Mouse (Mus musculus): Measurements from ENCODE around the gene Pltp. TPM values are rescaled to one million over a fixed set of nuclear protein-coding genes. Genes with fewer than 3 reads are reported as not detected.
A peak's percentile ranks its signal among the peaks of the same experiment; 100 is the strongest.

Gene Pltp
- 18.0 and 23.7 TPM in 2 replicates for polyA plus RNA-seq (2012; rRNA removed)

DNA sequence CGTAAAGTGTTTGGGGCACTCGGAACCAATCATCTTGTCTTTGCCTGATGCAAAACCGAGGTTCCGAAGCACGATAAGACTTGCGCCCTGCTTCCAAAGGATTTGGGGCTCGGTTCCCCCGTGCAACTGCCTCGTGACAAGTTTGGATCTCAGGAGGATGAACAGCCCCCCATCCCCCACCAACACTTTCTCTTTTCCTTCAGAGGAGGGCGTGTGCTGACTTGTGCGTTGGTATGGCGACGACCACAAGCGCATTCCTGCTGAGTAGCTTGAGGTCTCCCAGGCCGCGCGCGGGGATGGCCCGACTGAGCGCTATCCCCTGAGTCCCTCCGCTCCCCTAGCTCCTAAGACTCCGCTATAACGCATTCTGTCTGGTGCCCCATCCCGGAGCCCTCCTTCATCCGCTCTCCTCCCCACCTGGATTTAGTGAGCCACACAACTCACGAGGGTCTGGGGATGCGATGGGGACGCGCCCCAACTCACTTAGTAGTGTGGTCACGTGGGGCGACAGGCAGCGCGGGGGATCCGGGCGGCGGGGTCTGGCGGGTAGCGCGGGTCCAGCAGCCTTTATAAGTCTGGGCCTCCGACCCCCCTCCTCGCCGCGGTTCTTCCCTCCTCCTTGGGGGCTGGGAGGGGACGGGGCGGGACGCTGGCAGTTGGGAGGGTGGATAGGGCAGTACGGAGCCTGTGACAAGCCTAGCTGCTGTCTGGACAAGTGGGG lies at the start of gene Pltp:
TSS of gene Pltp (minus strand) at position 611 of the 721 bp plus-strand sequence.
- peaks cover 7% of the 10 kb centered on the region for H3K4me1 ChIP-seq (ENCODE audit: control insufficient read depth, insufficient read depth, low read length)
- H3K27me3 ChIP-seq (ENCODE audit: control insufficient read depth, insufficient read depth, low read length), result no peaks in the 10 kb centered on the region
- TF ChIP-seq CTCF (IDR thresholded peaks at IDR 0.05; ENCODE audit: control insufficient read depth, insufficient read depth, insufficient replicate concordance, low read depth, low read length), result no peak
- peak; percentile 40; the same call in 1 of the 2 replicates for TF ChIP-seq POLR2A (IDR thresholded peaks at IDR 0.05; ENCODE audit: control insufficient read depth, low read depth, low read length)
- H3K27ac ChIP-seq (ENCODE audit: control insufficient read depth, insufficient read depth, low read depth, low read length), result no peak within 1 kb of the TSS
- H3K4me3 ChIP-seq (ENCODE audit: control insufficient read depth, low read depth, low read length), result peak within 1 kb of the TSS; percentile 69
- H3K36me3 ChIP-seq (ENCODE audit: control insufficient read depth, insufficient read depth, low read length), result no peaks in the 10 kb centered on the region

DNA sequence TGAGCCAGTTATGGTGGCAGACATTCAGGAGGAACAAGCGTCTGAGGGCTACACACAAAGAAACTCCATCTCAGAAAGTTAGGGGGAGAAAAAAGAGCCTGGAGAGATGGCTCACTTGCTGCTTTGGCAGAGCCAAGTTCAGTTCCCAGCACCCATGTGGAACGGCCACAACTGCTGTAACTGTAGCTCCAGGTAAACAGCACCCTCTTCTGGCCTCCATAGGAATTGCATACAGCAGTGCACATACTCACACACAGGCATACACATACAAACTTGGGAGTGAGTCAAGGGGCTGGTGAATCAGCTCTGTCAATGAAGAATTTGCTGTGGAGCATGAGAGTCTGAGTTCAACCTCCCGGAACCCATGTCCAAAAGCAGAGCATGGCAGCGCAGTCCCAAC lies 48.6 kb upstream of the Pltp start:
- TF ChIP-seq CTCF (IDR thresholded peaks at IDR 0.05; ENCODE audit: control insufficient read depth, insufficient read depth, insufficient replicate concordance, low read depth, low read length) (peak; percentile 70), POLR2A (IDR thresholded peaks at IDR 0.05; ENCODE audit: control insufficient read depth, low read depth, low read length) (no peak)
- H3K4me1 ChIP-seq (ENCODE audit: control insufficient read depth, insufficient read depth, low read length), result peaks cover 8% of the 10 kb centered on the region
- H3K36me3 ChIP-seq (ENCODE audit: control insufficient read depth, insufficient read depth, low read length), result no peaks in the 10 kb centered on the region
- no peak overlapping the region for H3K27ac ChIP-seq (ENCODE audit: control insufficient read depth, insufficient read depth, low read depth, low read length)
- no peak overlapping the region for H3K4me3 ChIP-seq (ENCODE audit: control insufficient read depth, low read depth, low read length)
- no peaks in the 10 kb centered on the region for H3K27me3 ChIP-seq (ENCODE audit: control insufficient read depth, insufficient read depth, low read length)

DNA sequence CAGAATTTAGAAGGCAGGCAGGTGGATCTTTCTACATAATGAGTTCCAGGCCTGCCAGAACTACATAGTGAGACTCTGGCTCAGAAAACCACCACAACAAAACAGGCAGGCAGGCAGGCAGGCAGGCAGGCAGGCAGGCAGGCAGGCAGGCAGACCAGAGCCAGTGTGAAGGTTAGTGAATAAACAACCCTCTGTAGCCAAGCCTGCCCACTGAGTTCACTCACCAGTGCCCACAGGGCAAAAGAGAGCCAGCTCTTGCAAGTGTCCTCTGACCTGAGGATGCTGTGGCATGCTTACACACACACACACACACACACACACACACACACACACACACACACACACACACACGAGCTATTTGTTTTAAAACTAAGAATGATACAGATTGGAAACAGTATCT lies 46.0 kb upstream of the Pltp start:
- no peak for TF ChIP-seq CTCF (IDR thresholded peaks at IDR 0.05; ENCODE audit: control insufficient read depth, insufficient read depth, insufficient replicate concordance, low read depth, low read length)
- TF ChIP-seq POLR2A (IDR thresholded peaks at IDR 0.05; ENCODE audit: control insufficient read depth, low read depth, low read length), result no peak
- Histone ChIP-seq H3K36me3 (ENCODE audit: control insufficient read depth, insufficient read depth, low read length) (no peaks in the 10 kb centered on the region), H3K27ac (ENCODE audit: control insufficient read depth, insufficient read depth, low read depth, low read length) (no peak overlapping the region), H3K27me3 (ENCODE audit: control insufficient read depth, insufficient read depth, low read length) (no peaks in the 10 kb centered on the region), H3K4me1 (ENCODE audit: control insufficient read depth, insufficient read depth, low read length) (peaks cover 2% of the 10 kb centered on the region; the same call in 1 of the 2 replicates), H3K4me3 (ENCODE audit: control insufficient read depth, low read depth, low read length) (no peak overlapping the region)

- Histone ChIP-seq H3K27ac (ENCODE audit: control insufficient read depth, insufficient read depth, low read depth, low read length) (no peak overlapping the region), H3K4me1 (ENCODE audit: control insufficient read depth, insufficient read depth, low read length) (peaks cover 2% of the 10 kb centered on the region; the same call in 1 of the 2 replicates), H3K27me3 (ENCODE audit: control insufficient read depth, insufficient read depth, low read length) (no peaks in the 10 kb centered on the region), H3K36me3 (ENCODE audit: control insufficient read depth, insufficient read depth, low read length) (no peaks in the 10 kb centered on the region), H3K4me3 (ENCODE audit: control insufficient read depth, low read depth, low read length) (no peak overlapping the region)
- no peak for TF ChIP-seq CTCF (IDR thresholded peaks at IDR 0.05; ENCODE audit: control insufficient read depth, insufficient read depth, insufficient replicate concordance, low read depth, low read length)
- TF ChIP-seq POLR2A (IDR thresholded peaks at IDR 0.05; ENCODE audit: control insufficient read depth, low read depth, low read length), result no peak
Observed at GRCm38 (mm10) chr2:164901380-164901779, 43.9 kb upstream of the Pltp start.

- TF ChIP-seq POLR2A (IDR thresholded peaks at IDR 0.05; ENCODE audit: control insufficient read depth, low read depth, low read length) (no peak), CTCF (IDR thresholded peaks at IDR 0.05; ENCODE audit: control insufficient read depth, insufficient read depth, insufficient replicate concordance, low read depth, low read length) (no peak)
- Histone ChIP-seq H3K27ac (ENCODE audit: control insufficient read depth, insufficient read depth, low read depth, low read length) (no peak overlapping the region), H3K4me3 (ENCODE audit: control insufficient read depth, low read depth, low read length) (no peak overlapping the region), H3K36me3 (ENCODE audit: control insufficient read depth, insufficient read depth, low read length) (no peaks in the 10 kb centered on the region), H3K27me3 (ENCODE audit: control insufficient read depth, insufficient read depth, low read length) (no peaks in the 10 kb centered on the region), H3K4me1 (ENCODE audit: control insufficient read depth, insufficient read depth, low read length) (no peaks in the 10 kb centered on the region; the same call in 1 of the 2 replicates)
Observed at GRCm38 (mm10) chr2:164899723-164900459, 42.4 kb upstream of the Pltp start.

DNA sequence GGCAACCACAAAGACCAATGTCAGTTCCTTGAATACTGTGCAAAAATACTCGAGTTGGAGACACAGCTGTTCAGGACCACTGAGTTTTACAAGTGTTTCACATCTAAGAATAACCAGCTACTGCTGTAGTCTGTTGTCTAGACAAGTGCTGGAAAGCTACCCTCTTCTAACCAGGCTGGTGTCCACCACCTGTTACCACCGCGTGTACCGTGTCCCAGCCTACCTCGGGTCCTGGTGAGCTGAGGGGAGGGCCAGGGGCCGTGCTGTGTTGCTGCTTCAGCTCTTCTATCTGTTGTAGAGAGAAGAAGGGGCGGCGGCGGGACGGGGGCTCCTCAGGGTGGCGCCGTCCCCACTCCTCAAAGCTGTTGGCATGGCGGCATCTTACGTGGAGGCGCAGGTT lies 41.5 kb upstream of the Pltp start:
- Histone ChIP-seq H3K36me3 (ENCODE audit: control insufficient read depth, insufficient read depth, low read length) (no peaks in the 10 kb centered on the region; the same call in 1 of the 2 replicates), H3K27me3 (ENCODE audit: control insufficient read depth, insufficient read depth, low read length) (no peaks in the 10 kb centered on the region), H3K27ac (ENCODE audit: control insufficient read depth, insufficient read depth, low read depth, low read length) (no peak overlapping the region), H3K4me3 (ENCODE audit: control insufficient read depth, low read depth, low read length) (no peak overlapping the region), H3K4me1 (ENCODE audit: control insufficient read depth, insufficient read depth, low read length) (no peaks in the 10 kb centered on the region)
- TF ChIP-seq POLR2A (IDR thresholded peaks at IDR 0.05; ENCODE audit: control insufficient read depth, low read depth, low read length), result no peak
- TF ChIP-seq CTCF (IDR thresholded peaks at IDR 0.05; ENCODE audit: control insufficient read depth, insufficient read depth, insufficient replicate concordance, low read depth, low read length), result no peak

GRCm38 (mm10) chr2:164898008-164898407 lies 40.5 kb upstream of the Pltp start:
- Histone ChIP-seq H3K27me3 (ENCODE audit: control insufficient read depth, insufficient read depth, low read length) (no peaks in the 10 kb centered on the region), H3K27ac (ENCODE audit: control insufficient read depth, insufficient read depth, low read depth, low read length) (no peak overlapping the region), H3K4me1 (ENCODE audit: control insufficient read depth, insufficient read depth, low read length) (no peaks in the 10 kb centered on the region), H3K36me3 (ENCODE audit: control insufficient read depth, insufficient read depth, low read length) (no peaks in the 10 kb centered on the region; the same call in none of the 2 replicates), H3K4me3 (ENCODE audit: control insufficient read depth, low read depth, low read length) (no peak overlapping the region)
- TF ChIP-seq POLR2A (IDR thresholded peaks at IDR 0.05; ENCODE audit: control insufficient read depth, low read depth, low read length), result no peak
- no peak for TF ChIP-seq CTCF (IDR thresholded peaks at IDR 0.05; ENCODE audit: control insufficient read depth, insufficient read depth, insufficient replicate concordance, low read depth, low read length)
